In the genomic region with DNA sequence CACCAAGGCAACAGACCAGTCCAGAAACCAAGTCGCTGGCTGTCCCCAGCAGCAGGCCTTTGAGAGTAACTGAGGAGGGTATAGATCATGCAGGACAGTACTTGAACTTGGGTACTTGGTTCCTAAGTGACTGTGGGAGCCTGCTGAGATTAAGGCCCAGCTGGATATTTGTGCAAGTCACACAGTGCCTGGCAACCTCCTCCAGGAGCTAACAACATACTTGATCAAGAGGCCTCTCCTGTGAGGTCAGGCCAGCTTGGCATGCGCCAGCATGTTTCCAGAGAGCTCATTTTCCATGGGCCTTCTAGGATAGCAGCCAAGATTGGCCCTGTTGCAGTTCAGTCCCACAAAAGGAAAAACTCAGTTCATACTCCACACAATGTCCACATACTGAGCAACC, we compare ENCODE assay signal across 10 mouse cellular contexts. TPM values are rescaled to one million over a fixed set of nuclear protein-coding genes. Genes with fewer than 3 reads are reported as not detected.
DNase-seq lines count a peak whose midpoint lies in the region; ATAC-seq and TF ChIP-seq lines count a peak whose summit lies in the region.
"Had no signal": no experiment of that assay in that cellular context is flagged by ENCODE, and none has a peak within 500 bp of the region (broad histone marks: within the 10 kb centered on the region; RNA-seq: fewer than 3 reads in every experiment).

No protein-coding gene starts in this region.

- H3K36me3 ChIP-seq in intestine, embryonic 15.5 days = no peaks in the 10 kb centered on the region
- H3K36me3 ChIP-seq in intestine, postnatal 0 days (ENCODE audit: control insufficient read depth, insufficient read depth) = no peaks in the 10 kb centered on the region
- no peaks in the 10 kb centered on the region for H3K36me3 ChIP-seq in heart, embryonic 16.5 days (ENCODE audit: control insufficient read depth, insufficient read depth)
- H3K36me3 ChIP-seq: G1E; limb, embryonic 12.5 days had no signal

- DNase-seq in lung, postnatal 10 days = peak; percentile 83
- DNase-seq in cerebellum, adult 2 months = no peak
- no peak for DNase-seq in left cerebral cortex, postnatal 36 days (ENCODE audit: low spot score in 2 of 2)

- no peak for ATAC-seq in intestine, embryonic 15.5 days
- ATAC-seq in intestine, postnatal 0 days = no peak
- ATAC-seq in heart, embryonic 16.5 days (replicated peaks; ENCODE audit: extremely low read depth, insufficient read depth, low FRiP score) = peak; percentile 23
- ATAC-seq in megakaryocyte, adult 5-6 weeks (ENCODE audit: poor library complexity, severe bottlenecking) = no peak

- H3K4me1 ChIP-seq in intestine, embryonic 15.5 days (replicated peaks) = peaks cover 49% of the 10 kb centered on the region
- H3K4me1 ChIP-seq in intestine, postnatal 0 days (replicated peaks; ENCODE audit: control insufficient read depth, insufficient read depth, low read length) = peaks cover 27% of the 10 kb centered on the region
- H3K4me1 ChIP-seq in embryonic fibroblast, embryonic 13.5 days (ENCODE audit: control insufficient read depth, insufficient read depth, low read length) = peaks cover 7% of the 10 kb centered on the region; the same call in 1 of the 2 replicates
- H3K4me1 ChIP-seq in heart, embryonic 16.5 days (ENCODE audit: control insufficient read depth, insufficient read depth, low read length) = peaks cover 49% of the 10 kb centered on the region
- H3K4me1 ChIP-seq in cerebellum, adult 2 months (ENCODE audit: control insufficient read depth, insufficient read depth, low read length) = no peaks in the 10 kb centered on the region

- WGBS in intestine, embryonic 15.5 days = 80% methylated on average over 2 of the region's 2 CpGs
- 74% methylated on average over 2 of the region's 2 CpGs for WGBS in intestine, postnatal 0 days
- 60% methylated on average over 2 of the region's 2 CpGs for WGBS in heart, embryonic 16.5 days
- 63% methylated on average over 2 of the region's 2 CpGs for WGBS in cerebellum, adult 2 months

- peak overlapping the region; percentile 33; the same call in 1 of the 2 replicates for H3K27ac ChIP-seq in intestine, embryonic 15.5 days
- no peak overlapping the region for H3K27ac ChIP-seq in intestine, postnatal 0 days (ENCODE audit: low read depth, low read length)
- H3K27ac ChIP-seq in embryonic fibroblast, embryonic 13.5 days (ENCODE audit: insufficient read depth, low read length) = peak overlapping the region; percentile 45; the same call in 1 of the 2 replicates
- peak overlapping the region; percentile 78 for H3K27ac ChIP-seq in heart, embryonic 16.5 days (ENCODE audit: low read length)
- no peak overlapping the region for H3K27ac ChIP-seq in cerebellum, adult 2 months (ENCODE audit: insufficient read depth, low read length)
- H3K27ac ChIP-seq: limb, embryonic 12.5 days had no signal

- TF ChIP-seq POLR2A in embryonic fibroblast, embryonic 13.5 days (IDR thresholded peaks at IDR 0.05; ENCODE audit: low read depth, low read length) = no peak
- TF ChIP-seq POLR2A in cerebellum, adult 2 months (IDR thresholded peaks at IDR 0.05; ENCODE audit: borderline replicate concordance, insufficient read depth, low read length) = no peak

- no peaks in the 10 kb centered on the region for H3K27me3 ChIP-seq in intestine, embryonic 15.5 days (replicated peaks)
- no peaks in the 10 kb centered on the region for H3K27me3 ChIP-seq in intestine, postnatal 0 days (replicated peaks; ENCODE audit: control insufficient read depth, insufficient read depth, low read length)
- H3K27me3 ChIP-seq in heart, embryonic 16.5 days (ENCODE audit: control insufficient read depth, insufficient read depth, low read length) = no peaks in the 10 kb centered on the region; the same call in 1 of the 2 replicates
- H3K27me3 ChIP-seq in cerebellum, adult 2 months (ENCODE audit: control insufficient read depth, insufficient read depth, low read length) = no peaks in the 10 kb centered on the region

- no peaks in the 10 kb centered on the region for H3K9me3 ChIP-seq in intestine, embryonic 15.5 days
- H3K9me3 ChIP-seq in intestine, postnatal 0 days (ENCODE audit: control insufficient read depth) = no peaks in the 10 kb centered on the region
- no peaks in the 10 kb centered on the region for H3K9me3 ChIP-seq in heart, embryonic 16.5 days (replicated peaks; ENCODE audit: control insufficient read depth, low read length)
- H3K9me3 ChIP-seq: G1E; limb, embryonic 12.5 days had no signal

- intact Hi-C loops in left cerebral cortex, postnatal 36 days (cut with DNase I) = no loop called here

- no peak for TF ChIP-seq CTCF in intestine, postnatal 0 days (IDR thresholded peaks at IDR 0.05; ENCODE audit: low read depth)
- TF ChIP-seq CTCF in embryonic fibroblast, embryonic 13.5 days (IDR thresholded peaks at IDR 0.05; ENCODE audit: borderline replicate concordance, insufficient read depth, low read length) = no peak
- TF ChIP-seq CTCF in cerebellum, adult 2 months (IDR thresholded peaks at IDR 0.05; ENCODE audit: borderline replicate concordance, insufficient read depth, low read depth, low read length) = no peak

- H3K4me3 ChIP-seq in intestine, embryonic 15.5 days (replicated peaks) = no peak overlapping the region
- H3K4me3 ChIP-seq in intestine, postnatal 0 days (ENCODE audit: low read depth, low read length) = no peak overlapping the region
- no peak overlapping the region for H3K4me3 ChIP-seq in embryonic fibroblast, embryonic 13.5 days (ENCODE audit: insufficient read depth, low read length)
- H3K4me3 ChIP-seq in heart, embryonic 16.5 days (ENCODE audit: low read length) = no peak overlapping the region
- H3K4me3 ChIP-seq in cerebellum, adult 2 months (replicated peaks; ENCODE audit: insufficient read depth, low read depth, low read length) = no peak overlapping the region
- H3K4me3 ChIP-seq: limb, embryonic 12.5 days had no signal

- no peak overlapping the region for H3K9ac ChIP-seq in intestine, embryonic 15.5 days
- no peak overlapping the region for H3K9ac ChIP-seq in intestine, postnatal 0 days (ENCODE audit: low read depth, low read length)
- no peak overlapping the region for H3K9ac ChIP-seq in heart, embryonic 16.5 days (ENCODE audit: low read length)
- H3K9ac ChIP-seq: limb, embryonic 12.5 days had no signal

- no peak overlapping the region for H3K4me2 ChIP-seq in intestine, embryonic 15.5 days (replicated peaks)
- no peak overlapping the region for H3K4me2 ChIP-seq in intestine, postnatal 0 days (replicated peaks; ENCODE audit: low read depth)
- H3K4me2 ChIP-seq in heart, embryonic 16.5 days (ENCODE audit: low read depth, low read length) = no peak overlapping the region
- H3K4me2 ChIP-seq: limb, embryonic 12.5 days had no signal

RNA-seq across cellular contexts. Expression of a gene that starts 7.3 kb away (rescaled TPM):
- polyA plus RNA-seq in intestine, embryonic 15.5 days (2015; fragmentation: Nextera tagmentation; extraction: Ambion mirVana) = 55.7 and 67.4 TPM in 2 replicates
- polyA plus RNA-seq in intestine, postnatal 0 days (2015; fragmentation: Nextera tagmentation; extraction: Ambion mirVana) = 44.0 and 52.9 TPM in 2 replicates
- polyA plus RNA-seq in embryonic fibroblast, embryonic 13.5 days (2011; ENCODE audit: insufficient read length, low read depth, missing spikeins) = 88.5 and 106 TPM in 2 replicates
- polyA plus RNA-seq in heart, embryonic 16.5 days (2015; fragmentation: Nextera tagmentation; extraction: Ambion mirVana) = 19.1 and 23.8 TPM in 2 replicates
- 0.60 and 0.71 TPM in 2 replicates for total RNA-seq in megakaryocyte, adult 5-6 weeks (2015)
- total RNA-seq in megakaryocyte, adult 5-6 weeks (2017) = 0.18 and 0.49 TPM in 2 replicates
- polyA plus RNA-seq in cerebellum, adult 2 months (2012; rRNA removed) = 22.4 and 24.5 TPM in 2 replicates
- 10 to 100 TPM; 18.1 to 18.3 TPM for total RNA-seq in left cerebral cortex, postnatal 36 days (2021)

Comparison
In these comparisons a context has a peak if more than half of its experiments do, and no peak if none do; other contexts are left out.
1. H3K27ac ChIP-seq: peak in intestine, embryonic 15.5 days (single experiment), embryonic fibroblast, embryonic 13.5 days (single experiment) and heart, embryonic 16.5 days (single experiment); none in intestine, postnatal 0 days (single experiment) and cerebellum, adult 2 months (single experiment).